Comparison of ENCODE assay signal across 17 mouse cellular contexts in the genomic region with DNA sequence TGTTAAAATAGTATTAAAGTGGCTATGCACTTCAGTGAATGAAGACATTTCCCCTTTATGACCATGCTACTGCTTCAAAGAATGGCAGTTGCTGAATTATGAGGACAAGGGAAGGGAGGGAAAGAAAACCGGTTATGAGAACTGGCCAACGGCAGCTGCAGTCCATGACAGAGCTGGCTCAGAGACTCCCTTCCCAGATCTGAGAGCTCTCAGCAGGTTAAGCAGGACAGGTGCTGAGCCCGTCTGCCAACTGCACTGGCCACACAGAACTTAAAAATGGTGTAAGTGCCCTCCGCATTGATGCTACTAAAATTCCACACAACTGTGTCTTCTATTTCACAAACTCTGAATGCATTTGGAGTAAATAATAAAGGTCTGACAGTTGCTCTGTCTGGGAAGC. TPM values are rescaled to one million over a fixed set of nuclear protein-coding genes. Genes with fewer than 3 reads are reported as not detected.
"Had no signal": no experiment of that assay in that cellular context is flagged by ENCODE, and none has a peak within 500 bp of the region (broad histone marks: within the 10 kb centered on the region; RNA-seq: fewer than 3 reads in every experiment).

No protein-coding gene starts in this region.

- H3K27ac ChIP-seq: left cerebral cortex, adult 2 months; limb, embryonic 15.5 days; liver, embryonic 12.5 days; macrophage; midbrain, embryonic 15.5 days; neural tube, embryonic 13.5 days had no signal

- H3K4me1 ChIP-seq: limb, embryonic 15.5 days; liver, embryonic 12.5 days; megakaryocyte, embryonic 14.5 days; midbrain, embryonic 15.5 days had no signal

- ATAC-seq: liver, embryonic 12.5 days; midbrain, embryonic 15.5 days had no signal

- H3K4me3 ChIP-seq: left cerebral cortex, adult 2 months; limb, embryonic 15.5 days; liver, embryonic 12.5 days; megakaryocyte, embryonic 14.5 days; midbrain, embryonic 15.5 days; neural tube, embryonic 13.5 days had no signal

- DNase-seq: kidney, postnatal 36 days; lung, embryonic 14.5 days; lung, postnatal 10 days; retina, postnatal 1 day; right cerebral cortex, postnatal 4 days; spleen, adult 18-20 months; thymus, adult 18-20 months; thymus, postnatal 14 days had no signal

- H3K27me3 ChIP-seq: limb, embryonic 15.5 days; liver, embryonic 12.5 days; midbrain, embryonic 15.5 days; neural tube, embryonic 13.5 days had no signal

- H3K9ac ChIP-seq: limb, embryonic 15.5 days; liver, embryonic 12.5 days; lung, embryonic 14.5 days; midbrain, embryonic 15.5 days; neural tube, embryonic 13.5 days had no signal

- H3K36me3 ChIP-seq: limb, embryonic 15.5 days; liver, embryonic 12.5 days; midbrain, embryonic 15.5 days; neural tube, embryonic 13.5 days had no signal

- H3K9me3 ChIP-seq: limb, embryonic 15.5 days; liver, embryonic 12.5 days; midbrain, embryonic 15.5 days; neural tube, embryonic 13.5 days had no signal

- H3K4me2 ChIP-seq: limb, embryonic 15.5 days; liver, embryonic 12.5 days; lung, embryonic 14.5 days; midbrain, embryonic 11.5 days; midbrain, embryonic 15.5 days; neural tube, embryonic 13.5 days had no signal

RNA-seq across cellular contexts. Expression of a gene that starts 19.3 kb away (rescaled TPM):
- total RNA-seq: monocyte, adult 5-6 weeks had no signal
- polyA plus RNA-seq: lung, embryonic 14.5 days; macrophage had no signal
